Mouse (Mus musculus) T-cell, adult 2 months (primary cell): ENCODE results near the gene Angptl2.

Experiments used
- DNase-seq: peaks from one replicate; pipeline ENCODE4 v3.0.0; 2022; ENCODE audit warnings: low spot score

The Angptl2 gene

GRCm38 (mm10) chr2:33230701-33231100 is 14.8 kb downstream of the Angptl2 start:
- no peak for DNase-seq

DNA sequence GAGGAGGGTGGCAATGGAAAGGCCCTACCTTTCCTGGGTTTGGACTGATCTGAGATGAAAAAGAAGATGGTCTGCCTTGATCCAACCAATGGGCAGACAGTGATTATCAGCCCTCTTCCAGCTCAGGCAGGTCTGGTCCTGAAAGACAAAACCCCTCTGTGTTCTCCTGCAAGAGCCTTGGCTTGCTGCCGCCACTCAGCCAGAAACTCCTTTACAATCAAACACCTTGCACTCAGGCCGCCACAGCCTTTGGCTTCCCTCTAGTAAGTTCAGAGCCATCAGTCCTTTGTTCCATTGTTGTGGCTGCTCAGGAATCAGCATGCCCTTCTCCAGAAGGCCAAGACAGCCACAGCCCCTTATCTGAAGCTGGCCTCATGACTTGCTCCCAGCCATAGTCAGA is 15.9 kb downstream of the Angptl2 start:
- DNase-seq = no peak

- DNase-seq = no peak
Measured at GRCm38 (mm10) chr2:33232782-33233570, 17.1 kb downstream of the Angptl2 start.

DNA sequence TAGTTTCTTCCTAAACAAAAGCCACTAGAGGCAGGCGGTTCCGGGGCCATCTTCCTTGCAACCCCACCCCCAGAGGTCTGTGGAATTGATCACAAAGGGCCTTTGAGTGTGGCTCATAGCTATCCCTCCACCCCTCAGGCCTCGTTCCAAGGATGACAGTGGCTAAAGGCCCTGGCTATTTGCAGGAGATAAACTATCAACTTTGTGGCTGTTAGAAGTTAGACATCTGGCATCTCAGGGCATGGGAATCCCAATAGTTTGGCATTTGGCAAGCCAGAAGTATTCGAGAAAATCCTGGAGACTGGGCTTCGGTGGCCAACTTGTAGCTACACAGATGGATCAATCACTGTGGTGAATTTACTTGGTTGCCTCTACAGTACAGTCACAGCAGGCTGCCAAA is 18.0 kb downstream of the Angptl2 start:
- DNase-seq = no peak

GRCm38 (mm10) chr2:33234848-33235247 is 19.0 kb downstream of the Angptl2 start:
- DNase-seq = no peak

DNA sequence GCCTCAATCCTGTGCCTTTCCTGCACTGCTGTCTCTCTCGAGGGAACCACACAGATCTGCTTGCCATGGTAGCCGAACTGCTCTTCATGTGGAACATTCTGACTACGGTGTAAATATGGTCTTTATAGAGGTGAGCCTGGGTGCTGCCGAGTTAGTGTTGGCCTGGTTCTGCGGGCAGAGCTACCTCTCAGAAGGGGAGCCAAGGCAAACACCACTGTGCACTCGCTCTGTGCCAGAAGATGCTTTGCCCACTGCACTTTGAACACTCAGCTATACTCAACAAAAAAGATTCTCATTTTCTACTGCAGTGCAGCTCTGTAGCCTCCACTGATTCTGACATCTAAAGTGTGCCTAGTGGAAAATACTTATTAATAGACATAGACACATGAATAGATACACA is 21.7 kb downstream of the Angptl2 start:
- no peak for DNase-seq

- no peak for DNase-seq
Measured at GRCm38 (mm10) chr2:33244880-33245279, 29.0 kb downstream of the Angptl2 start.

- DNase-seq = no peak
Measured at GRCm38 (mm10) chr2:33245350-33245749, 29.5 kb downstream of the Angptl2 start.

DNA sequence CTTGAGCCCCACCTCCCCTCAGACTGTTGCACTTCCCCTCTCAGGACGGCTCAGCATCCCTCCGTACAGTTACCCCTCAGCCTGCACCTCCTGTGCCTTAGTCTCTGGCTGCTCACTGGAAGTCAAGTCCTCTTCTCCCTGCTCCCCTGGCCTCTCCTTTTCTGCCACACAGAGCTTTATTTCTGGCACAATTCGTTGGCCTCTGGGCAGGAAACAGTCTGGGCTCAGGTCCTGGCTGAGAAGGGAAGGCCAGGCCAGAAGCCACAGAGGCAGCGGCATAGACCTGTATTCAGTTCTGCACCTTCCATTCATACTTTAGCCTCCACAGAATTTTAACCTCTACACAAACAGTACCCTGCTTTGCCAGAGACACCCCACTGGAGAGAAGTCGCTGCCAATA is 31.0 kb downstream of the Angptl2 start:
- no peak for DNase-seq

- no peak for DNase-seq
Measured at GRCm38 (mm10) chr2:33248549-33248948, 32.7 kb downstream of the Angptl2 start.

- DNase-seq = no peak
Measured at GRCm38 (mm10) chr2:33249922-33250633, 34.2 kb downstream of the Angptl2 start.

- DNase-seq = no peak
Measured at GRCm38 (mm10) chr2:33252751-33253150, 36.9 kb downstream of the Angptl2 start.

- no peak for DNase-seq
Measured at GRCm38 (mm10) chr2:33253572-33254190, 37.8 kb downstream of the Angptl2 start.

- no peak for DNase-seq
Measured at GRCm38 (mm10) chr2:33254318-33254985, 38.6 kb downstream of the Angptl2 start.

GRCm38 (mm10) chr2:33256769-33257537 is 41.1 kb downstream of the Angptl2 start:
- no peak for DNase-seq

DNA sequence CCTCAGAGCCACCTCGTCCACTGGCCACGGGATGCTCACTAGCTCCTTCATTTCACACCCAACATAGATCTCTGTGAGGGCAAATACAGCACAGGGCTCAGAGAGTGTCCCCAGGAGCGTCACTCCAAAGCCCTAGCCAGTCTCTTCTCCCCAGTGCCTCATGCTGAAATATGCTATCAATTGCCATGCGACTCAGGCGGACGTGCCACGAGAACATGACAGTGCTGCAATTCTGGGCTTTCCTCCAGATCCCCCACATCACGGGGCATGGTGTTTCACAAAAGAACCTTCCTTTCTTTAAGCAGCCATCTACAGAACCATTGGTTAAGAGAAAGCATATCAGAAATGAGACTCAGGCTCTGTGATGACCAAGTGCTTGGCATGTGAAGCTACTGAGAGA is 44.9 kb downstream of the Angptl2 start:
- DNase-seq = no peak

DNA sequence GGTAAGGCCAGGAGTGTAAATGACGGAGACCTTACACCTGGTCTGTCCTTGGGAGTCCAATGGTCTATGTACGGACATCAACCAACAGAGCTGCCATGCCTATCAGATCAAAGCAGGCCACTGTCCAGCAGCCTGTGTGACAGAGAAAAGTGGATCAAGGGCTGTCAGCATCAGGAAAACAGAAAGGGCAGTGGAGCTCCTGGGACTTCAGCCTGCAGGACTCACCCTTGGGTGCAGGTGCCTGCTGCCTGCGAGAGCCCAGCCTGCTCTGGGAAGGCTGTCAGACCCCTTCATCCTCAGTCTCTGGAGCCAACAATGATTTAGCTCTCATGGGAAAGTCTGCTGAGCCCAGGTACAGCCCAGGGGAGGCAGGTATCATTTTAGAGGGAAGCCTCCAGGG is 45.6 kb downstream of the Angptl2 start:
- no peak for DNase-seq

DNA sequence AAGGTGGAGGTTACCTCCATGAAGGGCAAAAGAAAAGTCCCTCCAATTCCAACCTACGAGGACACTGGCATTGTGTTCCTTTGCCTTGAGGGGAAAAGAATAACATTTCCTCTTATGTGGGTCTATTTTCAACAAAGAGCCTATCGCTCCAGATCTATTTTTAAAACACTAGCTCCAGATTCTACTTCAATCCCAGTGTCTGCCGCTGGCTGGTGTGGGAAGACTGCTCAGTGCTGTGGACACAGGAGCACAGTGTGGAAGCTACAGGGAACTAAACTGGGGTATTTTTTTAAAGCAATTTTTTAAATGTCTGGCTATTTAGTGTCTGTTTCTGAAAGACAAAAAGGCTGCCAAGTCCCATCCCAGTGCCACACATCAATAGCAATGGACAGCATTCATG is 49.9 kb downstream of the Angptl2 start:
- no peak for DNase-seq

- no peak for DNase-seq
Measured at GRCm38 (mm10) chr2:33267075-33267474, 51.2 kb downstream of the Angptl2 start.

- no peak for DNase-seq
Measured at GRCm38 (mm10) chr2:33268384-33269131, 52.7 kb downstream of the Angptl2 start.

GRCm38 (mm10) chr2:33269132-33269493 is 53.2 kb downstream of the Angptl2 start:
- no peak for DNase-seq
